Mouse (Mus musculus) limb, embryonic 15.5 days (tissue): ENCODE results near the gene Gm42906. TPM values are rescaled to one million over a fixed set of nuclear protein-coding genes. Genes with fewer than 3 reads are reported as not detected.

ENCODE experiments used
- ATAC-seq: fragments of 200-750 bp; cut with Nextera tagmentation; 2 replicates; pipeline ENCODE4 v1.8.0; 2017; ENCODE audit warnings: low read depth, moderate TSS enrichment; ENCODE audit not compliant: insufficient number of reproducible peaks, low FRiP score, low TSS enrichment
- H3K27ac ChIP-seq: fragments of 300-500 bp; sonication (generic); 2 replicates; pipeline ENCODE4 v1.5.1; 2015; ENCODE audit warnings: moderate library complexity, mild to moderate bottlenecking, inconsistent platforms
- H3K27me3 ChIP-seq: fragments of 300-500 bp; sonication (generic); 2 replicates; pipeline ENCODE4 v1.6.1; 2015; ENCODE audit warnings: inconsistent platforms
- H3K36me3 ChIP-seq: fragments of 300-500 bp; sonication (generic); 2 replicates; pipeline ENCODE4 v1.6.1; 2015; ENCODE audit warnings: inconsistent platforms
- H3K4me1 ChIP-seq: fragments of 300-500 bp; sonication (generic); 2 replicates; pipeline ENCODE4 v1.6.1; 2015; ENCODE audit warnings: inconsistent platforms
- H3K4me2 ChIP-seq: fragments of 300-500 bp; sonication (generic); 2 replicates; pipeline ENCODE4 v1.6.1; 2015; ENCODE audit warnings: mild to moderate bottlenecking, inconsistent platforms
- H3K4me3 ChIP-seq: fragments of 300-500 bp; sonication (generic); 2 replicates; pipeline ENCODE4 v1.5.1; 2015; ENCODE audit warnings: mild to moderate bottlenecking, inconsistent platforms
- H3K9ac ChIP-seq: fragments of 300-500 bp; sonication (generic); 2 replicates; pipeline ENCODE4 v1.6.1; 2015; ENCODE audit warnings: inconsistent platforms
- H3K9me3 ChIP-seq: fragments of 300-500 bp; sonication (generic); 2 replicates; pipeline ENCODE4 v1.6.1; 2016; ENCODE audit warnings: inconsistent platforms
- WGBS: fragments of 180-500 bp; shearing (Covaris S2); methylation state at CpG from one replicate; pipeline ENCODE4 v1.1.7; 2015; 5-methylcytosine and 5-hydroxymethylcytosine counted together
- polyA plus RNA-seq: library from polyadenylated mRNA; unstranded; fragments of >200 nt; fragmentation: Nextera tagmentation; extraction: Ambion mirVana; gene quantifications from 2 replicates; pipeline ENCODE4 v1.2.1, GENCODE M21; 2015

The Gm42906 gene
- polyA plus RNA-seq, 1 experiment from 2014 or later, result not detected

DNA sequence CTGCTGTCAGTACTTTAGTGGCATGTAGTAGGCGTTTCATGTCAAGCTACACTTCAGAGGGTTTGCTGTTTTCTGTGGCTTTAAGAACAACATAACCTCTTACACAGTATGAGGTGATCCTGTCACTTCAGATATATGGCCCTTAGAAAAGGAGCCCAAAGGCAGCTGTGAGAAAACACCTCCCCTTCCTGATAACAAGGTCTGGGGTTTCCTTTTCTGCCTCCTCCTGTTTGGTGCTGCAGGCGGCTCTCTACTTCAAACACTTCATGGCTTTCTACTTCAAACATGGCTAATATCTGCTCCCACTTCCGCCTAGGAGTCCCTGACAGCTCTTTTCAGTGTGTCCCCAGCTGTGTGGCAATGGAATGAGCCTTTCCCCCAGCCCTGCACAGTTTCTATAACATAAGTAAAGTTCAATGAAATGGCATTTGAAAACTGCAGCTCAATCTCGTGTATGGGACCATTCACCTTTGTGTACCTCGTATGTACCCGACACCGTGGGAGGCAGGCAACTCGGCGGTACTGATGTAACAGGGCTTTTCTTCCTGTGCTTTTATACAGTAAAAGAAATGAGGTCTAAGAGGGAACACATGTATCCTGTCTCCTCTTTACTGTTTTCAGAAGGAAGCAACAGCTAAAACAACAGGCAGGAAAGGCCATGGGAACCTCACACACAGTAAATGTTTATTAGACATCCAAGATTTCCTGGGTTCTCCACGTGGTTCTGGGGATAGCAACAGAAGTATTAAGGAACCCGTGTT is 180.7 kb downstream of the Gm42906 start:
- Histone ChIP-seq H3K4me2 (no peak overlapping the region), H3K4me3 (no peak overlapping the region), H3K27ac (no peak overlapping the region), H3K9me3 (no peaks in the 10 kb centered on the region), H3K9ac (no peak overlapping the region), H3K4me1 (0 out of 2 replicates have a peak, but pooled peaks cover 3% of the 10 kb centered on the region), H3K36me3 (no peaks in the 10 kb centered on the region), H3K27me3 (no peaks in the 10 kb centered on the region)
- 25% methylated on average over 11 of the region's 11 CpGs for WGBS
- no peak for ATAC-seq

DNA sequence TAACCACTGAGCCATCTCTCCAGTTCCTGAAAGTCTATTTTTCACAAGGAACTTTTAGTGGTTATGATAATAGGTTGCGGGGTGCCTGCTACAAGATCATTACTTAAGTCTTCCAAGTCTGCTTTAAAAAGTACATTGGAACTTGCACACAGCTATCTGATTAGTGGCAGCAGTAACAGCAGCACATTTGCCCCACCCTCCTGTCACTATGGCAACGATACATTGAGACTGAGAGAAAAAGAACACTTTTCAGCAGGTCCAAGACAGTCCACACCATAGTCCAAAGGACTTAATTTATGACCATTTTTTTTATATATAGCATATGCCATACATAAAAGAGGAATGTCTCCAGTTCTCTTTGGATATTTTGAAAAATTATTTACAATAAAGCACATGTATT is 181.7 kb downstream of the Gm42906 start:
- Histone ChIP-seq H3K27ac (no peak overlapping the region), H3K9ac (no peak overlapping the region), H3K4me3 (no peak overlapping the region), H3K36me3 (no peaks in the 10 kb centered on the region), H3K27me3 (no peaks in the 10 kb centered on the region), H3K4me2 (no peak overlapping the region), H3K4me1 (0 out of 2 replicates have a peak, but pooled peaks cover 3% of the 10 kb centered on the region), H3K9me3 (no peaks in the 10 kb centered on the region)
- ATAC-seq, result no peak
- WGBS, result 86% methylated on average over 2 of the region's 2 CpGs

DNA sequence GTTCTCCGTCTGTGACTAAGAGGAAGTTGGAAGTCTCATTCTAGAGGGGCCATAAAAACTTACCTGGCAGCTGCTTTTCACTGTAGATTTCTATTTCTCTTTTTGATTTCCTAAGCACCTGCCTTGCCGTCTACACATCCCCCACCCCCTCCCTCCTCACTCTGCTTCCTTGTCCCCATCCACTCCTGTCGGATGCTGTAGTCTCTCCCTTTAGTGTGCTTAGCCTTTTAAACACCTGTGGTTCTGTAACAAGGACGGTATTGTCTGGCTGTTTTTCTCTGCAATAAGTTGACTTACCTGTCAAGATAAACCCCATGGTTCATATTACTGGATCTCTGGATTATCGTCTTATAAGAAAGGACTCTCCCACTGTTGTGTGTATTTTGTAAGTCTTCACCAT is 182.4 kb downstream of the Gm42906 start:
- no peak for ATAC-seq
- Histone ChIP-seq H3K36me3 (no peaks in the 10 kb centered on the region), H3K27ac (no peak overlapping the region), H3K27me3 (no peaks in the 10 kb centered on the region), H3K4me1 (0 out of 2 replicates have a peak, but pooled peaks cover 3% of the 10 kb centered on the region), H3K4me2 (no peak overlapping the region), H3K9me3 (no peaks in the 10 kb centered on the region), H3K9ac (no peak overlapping the region), H3K4me3 (no peak overlapping the region)
- WGBS, result 80% methylated on average over 5 of the region's 5 CpGs

DNA sequence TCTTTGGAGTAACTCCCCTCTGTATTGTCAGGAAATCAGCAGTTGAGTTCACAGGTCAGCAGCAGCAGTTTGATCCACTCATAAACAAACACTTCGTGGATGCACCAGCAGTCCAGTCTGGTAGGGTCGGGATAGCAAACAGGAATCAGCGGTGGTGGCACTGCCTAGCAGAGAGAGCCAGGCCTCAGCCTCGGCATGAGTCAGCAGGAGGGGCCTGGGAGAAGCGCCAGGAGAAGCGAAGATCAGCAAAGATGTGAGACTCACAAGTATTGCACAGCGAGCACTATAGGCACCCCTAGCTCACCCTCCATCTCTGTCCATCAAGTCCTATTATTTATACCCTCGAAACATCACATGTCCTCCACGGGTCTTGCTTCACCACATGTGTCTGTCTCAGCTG is 189.2 kb downstream of the Gm42906 start:
- Histone ChIP-seq H3K27me3 (no peaks in the 10 kb centered on the region), H3K4me3 (no peak overlapping the region), H3K36me3 (no peaks in the 10 kb centered on the region), H3K4me2 (no peak overlapping the region), H3K9ac (no peak overlapping the region), H3K4me1 (peaks cover 2% of the 10 kb centered on the region; the same call in 1 of the 2 replicates), H3K27ac (no peak overlapping the region), H3K9me3 (no peaks in the 10 kb centered on the region)
- WGBS, result 79% methylated on average over 9 of the region's 9 CpGs
- ATAC-seq, result no peak

DNA sequence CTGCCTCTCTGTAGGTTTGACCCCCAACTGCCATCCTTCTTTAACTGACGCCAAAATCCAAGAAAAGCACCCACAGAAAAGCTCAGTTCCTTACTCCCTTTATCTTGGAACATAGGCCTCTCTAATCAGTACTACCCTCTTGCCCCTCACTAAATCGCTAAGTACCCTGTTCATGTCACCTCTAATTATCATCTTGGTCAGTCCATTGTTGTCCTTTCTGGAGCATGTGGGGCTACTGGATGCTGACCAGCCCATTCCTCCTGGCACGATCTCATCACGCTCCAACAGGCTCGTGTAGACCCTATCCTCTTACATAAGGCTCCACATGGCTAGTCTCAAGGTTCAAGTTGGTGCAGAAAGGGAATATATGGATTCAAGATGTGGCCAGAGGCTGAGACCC is 191.6 kb downstream of the Gm42906 start:
- Histone ChIP-seq H3K4me3 (no peak overlapping the region), H3K36me3 (no peaks in the 10 kb centered on the region), H3K4me1 (peaks cover 14% of the 10 kb centered on the region), H3K27me3 (peaks cover 5% of the 10 kb centered on the region; the same call in 1 of the 2 replicates), H3K27ac (no peak overlapping the region), H3K9me3 (no peaks in the 10 kb centered on the region), H3K9ac (no peak overlapping the region), H3K4me2 (no peak overlapping the region)
- WGBS, result 82% methylated on average over 5 of the region's 5 CpGs
- ATAC-seq, result no peak

DNA sequence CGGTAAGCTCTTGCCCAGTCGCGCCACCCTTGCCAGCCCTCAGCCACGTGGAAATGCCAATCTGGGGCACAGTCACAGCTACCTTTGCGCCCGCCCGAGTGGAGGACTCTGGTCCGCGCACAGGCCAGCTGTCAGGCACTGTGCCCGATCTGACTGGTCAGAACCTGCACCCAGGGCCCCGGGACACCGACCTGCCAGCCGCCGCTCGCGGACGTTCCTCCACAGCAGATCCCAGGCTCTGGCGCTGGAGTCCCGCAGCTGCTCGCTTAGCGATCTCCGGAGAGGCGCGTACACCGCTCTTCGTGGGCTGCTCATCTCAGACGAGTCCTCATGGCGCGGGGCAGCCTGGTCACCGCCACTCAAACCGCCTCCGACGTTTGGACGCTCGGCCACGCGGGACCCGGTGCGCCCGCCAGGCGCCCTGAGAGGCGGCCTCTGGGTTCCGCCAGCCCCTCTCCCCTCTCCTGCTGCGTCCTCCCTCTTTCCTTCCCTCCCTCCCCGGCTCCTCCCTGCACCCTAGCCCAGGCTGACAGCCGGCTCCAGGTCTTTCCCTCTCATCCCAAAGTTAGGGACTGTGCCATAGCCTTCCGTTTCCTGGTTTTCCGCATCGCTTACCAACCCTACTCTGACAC is 194.4 kb downstream of the Gm42906 start, which contains the start of gene Stard13:
TSS of gene Stard13 (minus strand) at position 437 of the 632 bp plus-strand sequence.
- H3K27me3 ChIP-seq, result peaks cover 5% of the 10 kb centered on the region; the same call in 1 of the 2 replicates
- under 1% methylated on average over 47 of the region's 49 CpGs for WGBS
- ATAC-seq, result peak; percentile 58; the same call in 1 of the 2 replicates
- peak within 1 kb of the TSS; percentile 93 for H3K4me2 ChIP-seq
- peak within 1 kb of the TSS; percentile 68 for H3K9ac ChIP-seq
- no peaks in the 10 kb centered on the region for H3K36me3 ChIP-seq
- H3K9me3 ChIP-seq, result no peaks in the 10 kb centered on the region
- peaks cover 17% of the 10 kb centered on the region for H3K4me1 ChIP-seq
- peak within 1 kb of the TSS; percentile 59 for H3K4me3 ChIP-seq
- no peak within 1 kb of the TSS for H3K27ac ChIP-seq

DNA sequence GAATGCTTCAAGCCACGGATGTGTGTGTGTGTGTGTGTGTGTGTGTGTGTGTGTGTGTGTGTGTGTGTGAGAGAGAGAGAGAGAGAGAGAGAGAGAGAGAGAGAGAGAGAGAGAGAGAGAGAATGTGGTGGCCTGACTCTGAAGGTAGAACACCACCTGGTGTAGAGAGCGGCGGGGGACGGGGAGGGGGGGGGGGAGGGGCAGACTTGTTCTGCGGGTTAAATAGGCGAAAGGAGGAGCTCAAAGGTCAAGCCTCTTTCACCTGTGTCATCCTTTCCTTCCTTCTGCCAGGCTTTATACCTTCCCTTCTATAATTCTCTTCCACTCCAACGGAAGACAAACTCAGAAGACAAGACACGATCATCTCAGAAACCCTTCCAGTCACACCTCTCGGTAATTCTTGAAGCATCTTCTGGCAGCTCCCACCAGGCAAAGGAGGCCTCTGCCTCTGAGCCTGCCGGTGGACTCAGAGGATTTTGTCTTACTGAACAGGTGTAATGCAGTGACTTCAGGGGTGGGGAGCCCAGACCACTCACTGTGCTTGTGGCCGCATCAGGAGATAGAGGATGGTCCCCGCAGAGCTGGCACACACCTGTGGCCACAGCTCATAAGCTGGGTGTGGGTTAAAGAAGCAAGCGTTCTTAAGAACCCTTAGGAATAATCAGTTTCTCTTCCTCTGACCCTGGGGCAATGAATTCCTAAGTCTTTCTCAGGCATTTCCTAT is 195.2 kb downstream of the Gm42906 start:
- Histone ChIP-seq H3K27ac (no peak overlapping the region), H3K4me3 (peak overlapping the region; percentile 59), H3K4me1 (peaks cover 17% of the 10 kb centered on the region), H3K9me3 (no peaks in the 10 kb centered on the region), H3K36me3 (no peaks in the 10 kb centered on the region), H3K27me3 (peaks cover 5% of the 10 kb centered on the region; the same call in 1 of the 2 replicates), H3K4me2 (peak overlapping the region; percentile 93), H3K9ac (no peak overlapping the region; the same call in 1 of the 2 replicates)
- ATAC-seq, result no peak
- WGBS, result 16% methylated on average over 8 of the region's 13 CpGs

DNA sequence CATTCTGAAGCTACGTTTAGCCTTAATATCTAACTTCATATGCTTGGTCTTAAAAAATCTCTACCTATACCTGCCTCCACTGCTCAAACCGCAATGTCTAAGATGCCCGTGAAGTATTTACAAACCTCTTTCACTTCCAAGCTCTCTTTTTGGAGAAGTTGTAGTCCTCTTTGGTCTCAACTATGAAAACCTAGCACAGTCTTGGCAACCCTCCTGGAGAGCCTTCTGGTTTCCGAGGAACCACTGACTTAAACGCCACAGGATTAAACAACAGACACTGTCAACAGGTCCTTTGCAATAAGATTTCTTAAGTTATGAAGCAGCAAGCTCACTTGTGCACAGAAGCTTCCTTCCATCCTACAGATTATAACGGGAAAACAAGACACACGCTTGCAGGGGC is 196.1 kb downstream of the Gm42906 start:
- Histone ChIP-seq H3K4me2 (no peak overlapping the region), H3K27me3 (peaks cover 5% of the 10 kb centered on the region; the same call in 1 of the 2 replicates), H3K4me3 (peak overlapping the region; percentile 2; the same call in 1 of the 2 replicates), H3K4me1 (peaks cover 17% of the 10 kb centered on the region), H3K27ac (peak overlapping the region; percentile 47), H3K9me3 (no peaks in the 10 kb centered on the region), H3K36me3 (no peaks in the 10 kb centered on the region), H3K9ac (no peak overlapping the region)
- WGBS, result 73% methylated on average over 7 of the region's 7 CpGs
- no peak for ATAC-seq

DNA sequence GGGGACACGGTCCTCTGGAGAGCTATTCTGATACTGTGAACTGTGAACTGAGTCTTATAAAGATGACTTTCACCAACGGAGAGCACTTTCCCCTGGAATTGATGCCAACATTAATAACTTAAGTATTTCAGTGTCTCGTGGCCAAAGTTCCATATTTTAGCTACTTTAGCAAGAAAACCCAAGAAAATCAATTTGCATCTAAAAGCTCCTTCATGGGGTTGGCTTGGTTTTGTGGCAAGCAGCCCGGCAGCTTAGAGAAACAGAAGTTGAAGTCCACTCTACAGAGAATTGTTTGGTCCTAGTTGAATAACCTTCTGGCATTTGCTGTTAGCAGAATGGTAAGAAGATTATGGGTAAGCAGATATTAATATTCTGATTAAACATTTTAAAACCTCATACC is 196.6 kb downstream of the Gm42906 start:
- no peak overlapping the region for H3K9ac ChIP-seq
- no peaks in the 10 kb centered on the region for H3K36me3 ChIP-seq
- no peak overlapping the region for H3K27ac ChIP-seq
- no peak for ATAC-seq
- H3K27me3 ChIP-seq, result peaks cover 5% of the 10 kb centered on the region; the same call in 1 of the 2 replicates
- 48% methylated on average over 4 of the region's 4 CpGs for WGBS
- no peak overlapping the region for H3K4me2 ChIP-seq
- H3K4me3 ChIP-seq, result no peak overlapping the region
- no peaks in the 10 kb centered on the region for H3K9me3 ChIP-seq
- H3K4me1 ChIP-seq, result peaks cover 17% of the 10 kb centered on the region

DNA sequence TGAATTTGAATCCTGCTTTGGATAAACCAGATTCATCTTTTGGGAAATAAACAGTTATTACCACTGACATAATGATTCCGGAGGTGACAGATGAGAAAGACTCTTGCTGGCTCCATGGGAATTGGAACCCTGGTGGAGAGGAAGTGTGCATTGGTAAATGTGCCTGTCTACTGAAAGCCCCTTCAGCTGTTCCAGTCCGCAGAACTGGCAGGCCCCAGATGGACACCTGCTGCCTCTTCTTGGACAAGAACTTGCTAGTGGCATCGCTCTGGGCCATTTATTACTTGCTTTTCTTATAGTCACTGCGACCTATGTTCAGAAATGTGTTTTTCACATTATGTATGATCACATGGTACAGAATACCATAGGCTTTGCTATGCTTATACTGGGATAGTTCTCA is 197.5 kb downstream of the Gm42906 start:
- no peaks in the 10 kb centered on the region for H3K9me3 ChIP-seq
- peaks cover 17% of the 10 kb centered on the region for H3K4me1 ChIP-seq
- no peak overlapping the region for H3K9ac ChIP-seq
- H3K4me2 ChIP-seq, result no peak overlapping the region
- no peak overlapping the region for H3K4me3 ChIP-seq
- no peaks in the 10 kb centered on the region for H3K36me3 ChIP-seq
- no peak overlapping the region for H3K27ac ChIP-seq
- peaks cover 5% of the 10 kb centered on the region; the same call in 1 of the 2 replicates for H3K27me3 ChIP-seq
- WGBS, result 79% methylated on average over 4 of the region's 4 CpGs
- no peak for ATAC-seq

DNA sequence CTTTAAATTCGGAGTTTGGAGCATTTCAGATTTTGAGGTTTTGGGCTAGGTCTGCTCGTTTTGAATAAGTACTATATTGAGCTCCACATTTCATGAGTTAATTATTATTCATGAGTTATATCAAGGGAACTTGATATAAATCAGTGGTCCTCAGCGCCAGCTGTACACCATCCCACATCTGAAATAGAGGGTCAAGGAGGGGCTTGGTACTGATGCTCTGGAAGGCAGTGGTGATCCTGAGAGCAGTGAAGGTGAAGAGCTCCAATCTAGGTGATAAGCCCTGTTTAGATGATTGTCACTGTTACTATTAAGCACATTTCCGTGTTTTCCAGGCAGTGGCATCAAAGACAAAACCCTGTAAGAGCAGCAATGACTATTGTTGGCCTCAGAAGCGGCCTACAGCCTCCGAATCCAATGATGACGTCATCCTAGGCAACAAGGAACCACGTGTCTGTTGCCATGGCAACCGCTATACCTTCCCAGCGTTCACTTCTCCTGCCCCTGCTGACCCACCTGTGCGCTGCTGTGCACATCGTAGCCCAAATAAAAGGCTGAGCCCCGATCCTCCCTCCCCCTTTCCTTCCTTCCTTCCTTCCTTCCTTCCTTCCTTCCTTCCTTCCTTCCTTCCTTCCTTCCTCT is 199.5 kb downstream of the Gm42906 start:
- H3K9ac ChIP-seq, result no peak overlapping the region
- no peak overlapping the region for H3K27ac ChIP-seq
- no peak overlapping the region for H3K4me3 ChIP-seq
- peaks cover 3% of the 10 kb centered on the region; the same call in 1 of the 2 replicates for H3K27me3 ChIP-seq
- H3K4me1 ChIP-seq, result peaks cover 12% of the 10 kb centered on the region
- no peak for ATAC-seq
- 77% methylated on average over 13 of the region's 13 CpGs for WGBS
- no peaks in the 10 kb centered on the region for H3K36me3 ChIP-seq
- no peaks in the 10 kb centered on the region for H3K9me3 ChIP-seq
- H3K4me2 ChIP-seq, result no peak overlapping the region
